In genomic region chr6:112930011-112930451, GRCm38 (mm10) we compare ENCODE assay signal across 9 mouse cellular contexts. TPM values are rescaled to one million over a fixed set of nuclear protein-coding genes. Genes with fewer than 3 reads are reported as not detected.
A peak's percentile ranks its signal among the peaks of the same experiment; 100 is the strongest.
DNase-seq lines count a peak whose midpoint lies in the region; ATAC-seq and TF ChIP-seq lines count a peak whose summit lies in the region.
"Had no signal": no experiment of that assay in that cellular context is flagged by ENCODE, and none has a peak within 500 bp of the region (broad histone marks: within the 10 kb centered on the region; RNA-seq: fewer than 3 reads in every experiment).

No protein-coding gene starts in this region.

- ATAC-seq in forebrain, postnatal 0 days = peak; percentile 87
- peak; percentile 71 for ATAC-seq in midbrain, embryonic 12.5 days (ENCODE audit: low FRiP score, low read depth)
- ATAC-seq in cerebellum, adult (ENCODE audit: insufficient number of reproducible peaks, low FRiP score, low TSS enrichment) = no peak

- no peak for DNase-seq in heart, embryonic 10.5 days (ENCODE audit: low spot score)
- DNase-seq in heart, postnatal 4 days = no peak
- peak; percentile 91 for DNase-seq in Muller cell, postnatal 12 days (ENCODE audit: inconsistent ontology term)
- peak; percentile 68 for DNase-seq in forebrain, postnatal 0 days
- no peak for DNase-seq in thymus, postnatal 0 days (ENCODE audit: low spot score)
- no peak for DNase-seq in right cerebral cortex, adult 2 months (ENCODE audit: low spot score in 2 of 2)
- DNase-seq: lung, postnatal 4 days had no signal

- H3K9ac ChIP-seq in forebrain, postnatal 0 days = no peak overlapping the region
- H3K9ac ChIP-seq in midbrain, embryonic 12.5 days (replicated peaks) = no peak overlapping the region

- no peaks in the 10 kb centered on the region for H3K9me3 ChIP-seq in heart, embryonic 10.5 days
- H3K9me3 ChIP-seq in forebrain, postnatal 0 days (ENCODE audit: low read length) = no peaks in the 10 kb centered on the region
- H3K9me3 ChIP-seq in midbrain, embryonic 12.5 days = no peaks in the 10 kb centered on the region

- H3K4me3 ChIP-seq in heart, embryonic 10.5 days = no peak overlapping the region
- H3K4me3 ChIP-seq in forebrain, postnatal 0 days (ENCODE audit: low read depth, low read length) = peak overlapping the region; percentile 10; the same call in 1 of the 2 replicates
- H3K4me3 ChIP-seq in midbrain, embryonic 12.5 days = no peak overlapping the region

- 0 out of 2 replicates have a peak overlapping the region, but pooled peaks have one; percentile 6 for H3K27ac ChIP-seq in heart, embryonic 10.5 days
- H3K27ac ChIP-seq in forebrain, postnatal 0 days (ENCODE audit: low read depth, low read length) = peak overlapping the region; percentile 42; the same call in 1 of the 2 replicates
- H3K27ac ChIP-seq in midbrain, embryonic 12.5 days (replicated peaks) = peak overlapping the region; percentile 85

- H3K36me3 ChIP-seq in heart, embryonic 10.5 days = no peaks in the 10 kb centered on the region
- no peaks in the 10 kb centered on the region for H3K36me3 ChIP-seq in forebrain, postnatal 0 days (ENCODE audit: insufficient read depth)
- peaks cover 21% of the 10 kb centered on the region; the same call in 1 of the 2 replicates for H3K36me3 ChIP-seq in midbrain, embryonic 12.5 days

- peak overlapping the region; percentile 32; the same call in 1 of the 2 replicates for H3K4me2 ChIP-seq in forebrain, postnatal 0 days (ENCODE audit: low read depth)
- H3K4me2 ChIP-seq in midbrain, embryonic 12.5 days (replicated peaks) = peak overlapping the region; percentile 40

- no peak for TF ChIP-seq CTCF in forebrain, postnatal 0 days (IDR thresholded peaks at IDR 0.05; ENCODE audit: low read depth)

- no peaks in the 10 kb centered on the region for H3K27me3 ChIP-seq in heart, embryonic 10.5 days (ENCODE audit: insufficient read depth, poor library complexity, severe bottlenecking)
- H3K27me3 ChIP-seq in forebrain, postnatal 0 days (ENCODE audit: insufficient read depth, low read length) = no peaks in the 10 kb centered on the region
- H3K27me3 ChIP-seq in midbrain, embryonic 12.5 days = no peaks in the 10 kb centered on the region

- 0 out of 2 replicates have a peak, but pooled peaks cover 6% of the 10 kb centered on the region for H3K4me1 ChIP-seq in heart, embryonic 10.5 days
- H3K4me1 ChIP-seq in forebrain, postnatal 0 days (ENCODE audit: insufficient read depth) = peaks cover 34% of the 10 kb centered on the region
- peaks cover 98% of the 10 kb centered on the region for H3K4me1 ChIP-seq in midbrain, embryonic 12.5 days

- WGBS in heart, embryonic 10.5 days = 44% methylated on average over 5 of the region's 5 CpGs
- 5% methylated on average over 5 of the region's 5 CpGs for WGBS in forebrain, postnatal 0 days
- 7% methylated on average over 5 of the region's 5 CpGs for WGBS in midbrain, embryonic 12.5 days

RNA-seq across cellular contexts. Expression of gene Srgap3, which starts 17.0 kb away (rescaled TPM):
- polyA plus RNA-seq in heart, embryonic 10.5 days (2016; fragmentation: Nextera tagmentation; extraction: Ambion mirVana) = 0.74 and 1.4 TPM in 2 replicates
- 1 to 10 TPM; 2.9 to 3.0 TPM for total RNA-seq in heart, postnatal 4 days (2021)
- total RNA-seq in forebrain, postnatal 0 days (2014; rRNA removed) = 39.4 and 56.7 TPM in 2 replicates
- 13.2 and 21.2 TPM in 2 replicates for polyA plus RNA-seq in forebrain, postnatal 0 days (2015; fragmentation: Nextera tagmentation; extraction: Ambion mirVana)
- 60.5 and 63.7 TPM in 2 replicates for polyA plus RNA-seq in midbrain, embryonic 12.5 days (2016; fragmentation: Nextera tagmentation; extraction: Ambion mirVana)
- polyA plus RNA-seq in thymus, postnatal 0 days (2015; fragmentation: Nextera tagmentation; extraction: Ambion mirVana) = 0.71 and 1.2 TPM in 2 replicates

Comparison
In these comparisons a context has a peak if more than half of its experiments do, and no peak if none do; other contexts are left out.
1. DNase-seq: peak in Muller cell, postnatal 12 days (single experiment) and forebrain, postnatal 0 days (single experiment); none in heart, embryonic 10.5 days (single experiment), heart, postnatal 4 days (single experiment), thymus, postnatal 0 days (single experiment) and right cerebral cortex, adult 2 months (0 of 2).
2. H3K27ac ChIP-seq: peak in every context shown above with its lines; median percentile 85 in midbrain, embryonic 12.5 days; 42 in forebrain, postnatal 0 days; 6 in heart, embryonic 10.5 days.